In genomic region chr12:84451801-84452200, GRCm38 (mm10) we compare ENCODE assay signal across 8 mouse cellular contexts. TPM values are rescaled to one million over a fixed set of nuclear protein-coding genes. Genes with fewer than 3 reads are reported as not detected.
A peak's percentile ranks its signal among the peaks of the same experiment; 100 is the strongest.
DNase-seq lines count a peak whose midpoint lies in the region; ATAC-seq and TF ChIP-seq lines count a peak whose summit lies in the region.

No protein-coding gene starts in this region.

- peak overlapping the region; percentile 90 for H3K4me2 ChIP-seq in liver, embryonic 15.5 days
- peak overlapping the region; percentile 67 for H3K4me2 ChIP-seq in stomach, embryonic 16.5 days (ENCODE audit: low read depth, low read length)

- intact Hi-C loops in gastrocnemius, adult 2 months (cut with DNase I) = loop anchor here (2.0 kb wide), 1 partner anchor 43 kb away; the partner anchor contains the start of genes Bbof1 and Entpd5
- intact Hi-C loops in gastrocnemius, postnatal 14 days (cut with DNase I; ENCODE audit: low total_unique reads) = no loop called here

- no peak for ATAC-seq in liver, embryonic 15.5 days (ENCODE audit: insufficient read depth)
- no peak for ATAC-seq in stomach, embryonic 16.5 days (ENCODE audit: insufficient read depth, low FRiP score)

- no peak for DNase-seq in gastrocnemius, adult 2 months
- DNase-seq in gastrocnemius, postnatal 14 days = no peak
- peak; percentile 5 to 14 for DNase-seq in thymus, adult 18-20 months
- DNase-seq in thymus, postnatal 25 days = no peak
- no peak for DNase-seq in hindbrain, embryonic 10.5 days (ENCODE audit: low spot score)
- DNase-seq in adrenal gland, adult (ENCODE audit: inconsistent age in 2 of 2, low spot score in 1 of 2) = no peak

- H3K27ac ChIP-seq in gastrocnemius, adult 2 months = peak overlapping the region; percentile 99
- peak overlapping the region; percentile 89 for H3K27ac ChIP-seq in hindbrain, embryonic 10.5 days
- H3K27ac ChIP-seq in liver, embryonic 15.5 days (replicated peaks) = peak overlapping the region; percentile 84
- peak overlapping the region; percentile 62; the same call in 1 of the 2 replicates for H3K27ac ChIP-seq in stomach, embryonic 16.5 days (ENCODE audit: low read length)

- peak overlapping the region; percentile 73 for H3K9ac ChIP-seq in liver, embryonic 15.5 days
- H3K9ac ChIP-seq in stomach, embryonic 16.5 days (ENCODE audit: low read length) = peak overlapping the region; percentile 69

- H3K4me3 ChIP-seq in gastrocnemius, adult 2 months = peak overlapping the region; percentile 97
- H3K4me3 ChIP-seq in hindbrain, embryonic 10.5 days = peak overlapping the region; percentile 86
- H3K4me3 ChIP-seq in liver, embryonic 15.5 days (replicated peaks) = peak overlapping the region; percentile 76
- H3K4me3 ChIP-seq in stomach, embryonic 16.5 days (replicated peaks; ENCODE audit: low read length) = peak overlapping the region; percentile 66

- H3K4me1 ChIP-seq in hindbrain, embryonic 10.5 days (replicated peaks) = peaks cover 24% of the 10 kb centered on the region
- peaks cover 38% of the 10 kb centered on the region for H3K4me1 ChIP-seq in liver, embryonic 15.5 days (replicated peaks)
- peaks cover 6% of the 10 kb centered on the region for H3K4me1 ChIP-seq in stomach, embryonic 16.5 days (ENCODE audit: control insufficient read depth, insufficient read depth, low read length)

- no peaks in the 10 kb centered on the region for H3K9me3 ChIP-seq in hindbrain, embryonic 10.5 days
- no peaks in the 10 kb centered on the region for H3K9me3 ChIP-seq in liver, embryonic 15.5 days (replicated peaks)
- H3K9me3 ChIP-seq in stomach, embryonic 16.5 days (replicated peaks; ENCODE audit: control insufficient read depth, low read length) = no peaks in the 10 kb centered on the region

- no peaks in the 10 kb centered on the region for H3K27me3 ChIP-seq in hindbrain, embryonic 10.5 days (ENCODE audit: insufficient read depth, poor library complexity, severe bottlenecking)
- peaks cover 14% of the 10 kb centered on the region; the same call in 1 of the 2 replicates for H3K27me3 ChIP-seq in liver, embryonic 15.5 days
- H3K27me3 ChIP-seq in stomach, embryonic 16.5 days (ENCODE audit: control insufficient read depth, insufficient read depth, low read length) = no peaks in the 10 kb centered on the region

- 4% methylated on average over 11 of the region's 11 CpGs for WGBS in hindbrain, embryonic 10.5 days
- 1% methylated on average over 11 of the region's 11 CpGs for WGBS in liver, embryonic 15.5 days (ENCODE audit: insufficient replicate concordance)
- under 1% methylated on average over 11 of the region's 11 CpGs for WGBS in stomach, embryonic 16.5 days

- peaks cover 2% of the 10 kb centered on the region for H3K36me3 ChIP-seq in hindbrain, embryonic 10.5 days
- H3K36me3 ChIP-seq in liver, embryonic 15.5 days (replicated peaks) = peaks cover 5% of the 10 kb centered on the region
- no peaks in the 10 kb centered on the region for H3K36me3 ChIP-seq in stomach, embryonic 16.5 days (ENCODE audit: control insufficient read depth, insufficient read depth, low read length)

- no peak for TF ChIP-seq CTCF in gastrocnemius, adult 2 months (IDR thresholded peaks at IDR 0.05)

RNA-seq across cellular contexts. Expression of gene Lin52, which starts 0.6 kb away (rescaled TPM):
- total RNA-seq in gastrocnemius, adult 2 months (2021) = 10 to 100 TPM in 1 of 2 experiments, 1 to 10 TPM in 1; 10.0 to 10.7 TPM
- 1 to 10 TPM; 6.3 to 6.4 TPM for total RNA-seq in gastrocnemius, postnatal 14 days (2021)
- 30.4 and 30.8 TPM in 2 replicates for polyA plus RNA-seq in hindbrain, embryonic 10.5 days (2016; fragmentation: Nextera tagmentation; extraction: Ambion mirVana)
- 11.9 and 13.3 TPM in 2 replicates for polyA plus RNA-seq in liver, embryonic 15.5 days (2015; fragmentation: Nextera tagmentation; extraction: Ambion mirVana)
- polyA plus RNA-seq in stomach, embryonic 16.5 days (2015; fragmentation: Nextera tagmentation; extraction: Ambion mirVana) = 16.3 and 16.9 TPM in 2 replicates

RNA-seq across cellular contexts. Expression of gene Aldh6a1, which starts 1.0 kb away (rescaled TPM):
- total RNA-seq in gastrocnemius, adult 2 months (2021) = 100 to 1,000 TPM in 1 of 2 experiments, 10 to 100 TPM in 1; 93.1 to 128 TPM
- 10 to 100 TPM; 43.2 to 55.1 TPM for total RNA-seq in gastrocnemius, postnatal 14 days (2021)
- 15.6 and 16.4 TPM in 2 replicates for polyA plus RNA-seq in hindbrain, embryonic 10.5 days (2016; fragmentation: Nextera tagmentation; extraction: Ambion mirVana)
- polyA plus RNA-seq in liver, embryonic 15.5 days (2015; fragmentation: Nextera tagmentation; extraction: Ambion mirVana) = 33.7 and 38.1 TPM in 2 replicates
- 47.4 and 48.2 TPM in 2 replicates for polyA plus RNA-seq in stomach, embryonic 16.5 days (2015; fragmentation: Nextera tagmentation; extraction: Ambion mirVana)

RNA-seq across cellular contexts. Expression of gene Rnf113a2, which starts 34.8 kb away (rescaled TPM):
- 10 to 100 TPM in 1 of 2 experiments, 1 to 10 TPM in 1; 8.5 to 10.8 TPM for total RNA-seq in gastrocnemius, adult 2 months (2021)
- total RNA-seq in gastrocnemius, postnatal 14 days (2021) = 1 to 10 TPM; 5.4 to 5.8 TPM
- 23.3 and 24.1 TPM in 2 replicates for polyA plus RNA-seq in hindbrain, embryonic 10.5 days (2016; fragmentation: Nextera tagmentation; extraction: Ambion mirVana)
- polyA plus RNA-seq in liver, embryonic 15.5 days (2015; fragmentation: Nextera tagmentation; extraction: Ambion mirVana) = 12.2 and 12.6 TPM in 2 replicates
- polyA plus RNA-seq in stomach, embryonic 16.5 days (2015; fragmentation: Nextera tagmentation; extraction: Ambion mirVana) = 25.8 and 25.9 TPM in 2 replicates

RNA-seq across cellular contexts. Expression of gene Bbof1, which starts 42.9 kb away (rescaled TPM):
- 1 to 10 TPM; 1.0 to 1.6 TPM for total RNA-seq in gastrocnemius, adult 2 months (2021)
- 1 to 10 TPM; 1.1 to 1.2 TPM for total RNA-seq in gastrocnemius, postnatal 14 days (2021)
- 0.68 and 1.0 TPM in 2 replicates for polyA plus RNA-seq in hindbrain, embryonic 10.5 days (2016; fragmentation: Nextera tagmentation; extraction: Ambion mirVana)
- polyA plus RNA-seq in liver, embryonic 15.5 days (2015; fragmentation: Nextera tagmentation; extraction: Ambion mirVana) = 0.21 and 0.26 TPM in 2 replicates
- 0.70 and 0.89 TPM in 2 replicates for polyA plus RNA-seq in stomach, embryonic 16.5 days (2015; fragmentation: Nextera tagmentation; extraction: Ambion mirVana)

RNA-seq across cellular contexts. Expression of gene Entpd5, which starts 43.0 kb away (rescaled TPM):
- total RNA-seq in gastrocnemius, adult 2 months (2021) = 10 to 100 TPM; 12.2 to 14.4 TPM
- total RNA-seq in gastrocnemius, postnatal 14 days (2021) = 1 to 10 TPM; 7.5 to 8.9 TPM
- polyA plus RNA-seq in hindbrain, embryonic 10.5 days (2016; fragmentation: Nextera tagmentation; extraction: Ambion mirVana) = 7.6 and 8.6 TPM in 2 replicates
- polyA plus RNA-seq in liver, embryonic 15.5 days (2015; fragmentation: Nextera tagmentation; extraction: Ambion mirVana) = 13.7 and 14.6 TPM in 2 replicates
- polyA plus RNA-seq in stomach, embryonic 16.5 days (2015; fragmentation: Nextera tagmentation; extraction: Ambion mirVana) = 26.0 and 27.0 TPM in 2 replicates

Comparison
In these comparisons a context has a peak if more than half of its experiments do, and no peak if none do; other contexts are left out.
1. DNase-seq: peak in thymus, adult 18-20 months (2 of 2); none in gastrocnemius, adult 2 months (single experiment), gastrocnemius, postnatal 14 days (single experiment), thymus, postnatal 25 days (single experiment), hindbrain, embryonic 10.5 days (single experiment) and adrenal gland, adult (0 of 2).
2. Peak in every context shown above with its lines, with median percentiles within 50 percentile points of each other: H3K27ac ChIP-seq and H3K4me3 ChIP-seq.